ENCODE assay signal across 8 mouse cellular contexts in genomic region chr7:27259271-27259721, GRCm38 (mm10). TPM values are rescaled to one million over a fixed set of nuclear protein-coding genes. Genes with fewer than 3 reads are reported as not detected.
DNase-seq lines count a peak whose midpoint lies in the region; ATAC-seq and TF ChIP-seq lines count a peak whose summit lies in the region.

No protein-coding gene starts in this region.

- DNase-seq in liver, adult 2 months (ENCODE audit: extremely low read depth, low read depth, low spot score) = no peak
- DNase-seq in liver (no peak), NIH3T3 (ENCODE audit: low read depth) (peak; percentile 52)
- DNase-seq in embryonic facial prominence, embryonic 11.5 days (ENCODE audit: low spot score) = no peak
- DNase-seq in T-cell, adult 2 months (ENCODE audit: low spot score) = no peak
- no peak for DNase-seq in left cerebral cortex, adult 9 months (ENCODE audit: low spot score in 2 of 2)

- WGBS in liver, adult 2 months = 43% methylated on average over 9 of the region's 9 CpGs
- 1% methylated on average over 9 of the region's 9 CpGs for WGBS in embryonic facial prominence, embryonic 11.5 days
- 2% methylated on average over 9 of the region's 9 CpGs for WGBS in hindbrain, embryonic 16.5 days
- 1% methylated on average over 9 of the region's 9 CpGs for WGBS in midbrain, embryonic 16.5 days

- H3K27ac ChIP-seq in liver, adult 2 months (replicated peaks; ENCODE audit: insufficient read depth, low read depth, low read length) = no peak overlapping the region
- H3K27ac ChIP-seq in embryonic facial prominence, embryonic 11.5 days (replicated peaks; ENCODE audit: low read depth, low read length) = peak overlapping the region; percentile 52; the same call in 1 of the 2 replicates
- peak overlapping the region; percentile 92 for H3K27ac ChIP-seq in hindbrain, embryonic 16.5 days (ENCODE audit: low read depth, low read length)
- H3K27ac ChIP-seq in midbrain, embryonic 16.5 days (ENCODE audit: low read length) = peak overlapping the region; percentile 91

- H3K4me1 ChIP-seq in liver, adult 2 months (ENCODE audit: control insufficient read depth, insufficient read depth, low read length) = peaks cover 8% of the 10 kb centered on the region
- H3K4me1 ChIP-seq in embryonic facial prominence, embryonic 11.5 days (ENCODE audit: control insufficient read depth, insufficient read depth, low read length) = peaks cover 6% of the 10 kb centered on the region; the same call in 1 of the 2 replicates
- H3K4me1 ChIP-seq in hindbrain, embryonic 16.5 days (ENCODE audit: control insufficient read depth, insufficient read depth, low read depth, low read length) = peaks cover 28% of the 10 kb centered on the region
- peaks cover 27% of the 10 kb centered on the region for H3K4me1 ChIP-seq in midbrain, embryonic 16.5 days (ENCODE audit: control insufficient read depth, insufficient read depth, low read length)

- no peaks in the 10 kb centered on the region for H3K27me3 ChIP-seq in liver, adult 2 months (ENCODE audit: control insufficient read depth, insufficient read depth, low read length)
- no peaks in the 10 kb centered on the region for H3K27me3 ChIP-seq in embryonic facial prominence, embryonic 11.5 days (ENCODE audit: control insufficient read depth, insufficient read depth, low read length)
- H3K27me3 ChIP-seq in hindbrain, embryonic 16.5 days (replicated peaks; ENCODE audit: control insufficient read depth, insufficient read depth, low read length) = no peaks in the 10 kb centered on the region
- no peaks in the 10 kb centered on the region for H3K27me3 ChIP-seq in midbrain, embryonic 16.5 days (ENCODE audit: control insufficient read depth, insufficient read depth, low read depth, low read length)

- TF ChIP-seq CTCF in liver, adult 2 months (IDR thresholded peaks at IDR 0.05; ENCODE audit: low read depth, low read length) = no peak

- no peaks in the 10 kb centered on the region for H3K9me3 ChIP-seq in embryonic facial prominence, embryonic 11.5 days (replicated peaks; ENCODE audit: control insufficient read depth, low read length)
- H3K9me3 ChIP-seq in hindbrain, embryonic 16.5 days (ENCODE audit: control insufficient read depth, low read length) = no peaks in the 10 kb centered on the region
- no peaks in the 10 kb centered on the region for H3K9me3 ChIP-seq in midbrain, embryonic 16.5 days (replicated peaks; ENCODE audit: control insufficient read depth, low read length, poor library complexity, severe bottlenecking)

- H3K79me2 ChIP-seq in liver, adult 2 months (ENCODE audit: control insufficient read depth, insufficient read depth, low read length) = no peaks in the 10 kb centered on the region

- peak overlapping the region; percentile 58; the same call in 1 of the 2 replicates for H3K4me3 ChIP-seq in liver, adult 2 months (ENCODE audit: insufficient read depth, low read depth, low read length)
- peak overlapping the region; percentile 84 for H3K4me3 ChIP-seq in embryonic facial prominence, embryonic 11.5 days (ENCODE audit: low read depth, low read length)
- peak overlapping the region; percentile 72 for H3K4me3 ChIP-seq in hindbrain, embryonic 16.5 days (ENCODE audit: low read length)
- peak overlapping the region; percentile 92 for H3K4me3 ChIP-seq in midbrain, embryonic 16.5 days (ENCODE audit: low read depth, low read length)

- TF ChIP-seq POLR2A in liver, adult 2 months (IDR thresholded peaks at IDR 0.05; ENCODE audit: extremely low read depth, insufficient read depth, low read length) = no peak

- H3K36me3 ChIP-seq in liver, adult 2 months (ENCODE audit: control insufficient read depth, insufficient read depth, low read length) = no peaks in the 10 kb centered on the region
- peaks cover 3% of the 10 kb centered on the region; the same call in 1 of the 2 replicates for H3K36me3 ChIP-seq in embryonic facial prominence, embryonic 11.5 days (replicated peaks; ENCODE audit: control insufficient read depth, insufficient read depth, low read depth, low read length)
- peaks cover 15% of the 10 kb centered on the region for H3K36me3 ChIP-seq in hindbrain, embryonic 16.5 days (ENCODE audit: control insufficient read depth, insufficient read depth, low read length)
- peaks cover 16% of the 10 kb centered on the region for H3K36me3 ChIP-seq in midbrain, embryonic 16.5 days (ENCODE audit: control insufficient read depth, insufficient read depth, low read length)

- ATAC-seq in embryonic facial prominence, embryonic 11.5 days (replicated peaks; ENCODE audit: insufficient number of reproducible peaks, low FRiP score, low TSS enrichment, low read depth) = no peak
- ATAC-seq in hindbrain, embryonic 16.5 days = peak; percentile 7; the same call in 1 of the 2 replicates
- peak; percentile 18 for ATAC-seq in midbrain, embryonic 16.5 days

- H3K4me2 ChIP-seq in embryonic facial prominence, embryonic 11.5 days (ENCODE audit: low read depth, low read length) = peak overlapping the region; percentile 81
- H3K4me2 ChIP-seq in hindbrain, embryonic 16.5 days (ENCODE audit: low read length) = peak overlapping the region; percentile 89
- peak overlapping the region; percentile 81 for H3K4me2 ChIP-seq in midbrain, embryonic 16.5 days (ENCODE audit: low read length)

- peak overlapping the region; percentile 32; the same call in 1 of the 2 replicates for H3K9ac ChIP-seq in liver, adult 2 months (ENCODE audit: low read depth, low read length)
- peak overlapping the region; percentile 87 for H3K9ac ChIP-seq in embryonic facial prominence, embryonic 11.5 days (replicated peaks; ENCODE audit: low read length)
- H3K9ac ChIP-seq in hindbrain, embryonic 16.5 days (ENCODE audit: low read depth, low read length) = peak overlapping the region; percentile 80
- peak overlapping the region; percentile 90 for H3K9ac ChIP-seq in midbrain, embryonic 16.5 days (ENCODE audit: low read depth, low read length)

RNA-seq across cellular contexts. Expression of gene Numbl, which starts 1.1 kb away (rescaled TPM):
- total RNA-seq in liver, adult 2 months (2014; rRNA removed) = 0.46 and 0.74 TPM in 2 replicates
- polyA plus RNA-seq in liver, adult 2 months (2012; rRNA removed) = 0.62 and 1.5 TPM in 2 replicates
- 9.5 and 11.2 TPM in 2 replicates for polyA plus RNA-seq in embryonic facial prominence, embryonic 11.5 days (2014; fragmentation: Nextera tagmentation; extraction: Ambion mirVana)
- 54.4 and 59.5 TPM in 2 replicates for polyA plus RNA-seq in hindbrain, embryonic 16.5 days (2015; fragmentation: Nextera tagmentation; extraction: Ambion mirVana)
- 51.2 and 53.6 TPM in 2 replicates for polyA plus RNA-seq in midbrain, embryonic 16.5 days (2015; fragmentation: Nextera tagmentation; extraction: Ambion mirVana)

RNA-seq across cellular contexts. Expression of gene Coq8b, which starts 26.5 kb away (rescaled TPM):
- 11.9 and 16.6 TPM in 2 replicates for total RNA-seq in liver, adult 2 months (2014; rRNA removed)
- 35.2 and 36.2 TPM in 2 replicates for polyA plus RNA-seq in liver, adult 2 months (2012; rRNA removed)
- polyA plus RNA-seq in embryonic facial prominence, embryonic 11.5 days (2014; fragmentation: Nextera tagmentation; extraction: Ambion mirVana) = 14.4 and 14.9 TPM in 2 replicates
- polyA plus RNA-seq in hindbrain, embryonic 16.5 days (2015; fragmentation: Nextera tagmentation; extraction: Ambion mirVana) = 21.8 and 23.9 TPM in 2 replicates
- polyA plus RNA-seq in midbrain, embryonic 16.5 days (2015; fragmentation: Nextera tagmentation; extraction: Ambion mirVana) = 21.1 and 23.7 TPM in 2 replicates

RNA-seq across cellular contexts. Expression of gene Itpkc, which starts 30.8 kb away (rescaled TPM):
- total RNA-seq in liver, adult 2 months (2014; rRNA removed) = 3.5 and 6.0 TPM in 2 replicates
- 4.0 and 5.8 TPM in 2 replicates for polyA plus RNA-seq in liver, adult 2 months (2012; rRNA removed)
- polyA plus RNA-seq in embryonic facial prominence, embryonic 11.5 days (2014; fragmentation: Nextera tagmentation; extraction: Ambion mirVana) = 6.0 and 6.2 TPM in 2 replicates
- 5.7 and 5.9 TPM in 2 replicates for polyA plus RNA-seq in hindbrain, embryonic 16.5 days (2015; fragmentation: Nextera tagmentation; extraction: Ambion mirVana)
- polyA plus RNA-seq in midbrain, embryonic 16.5 days (2015; fragmentation: Nextera tagmentation; extraction: Ambion mirVana) = 6.0 and 7.0 TPM in 2 replicates

Comparison
In these comparisons a context has a peak if more than half of its experiments do, and no peak if none do; other contexts are left out.
1. H3K9ac ChIP-seq: peak in every context shown above with its lines; median percentile 90 in midbrain, embryonic 16.5 days; 87 in embryonic facial prominence, embryonic 11.5 days; 80 in hindbrain, embryonic 16.5 days; 32 in liver, adult 2 months.